Mouse (Mus musculus) CD4-positive helper T cell, adult 2 months (primary cell): ENCODE results near the gene Traf5.
A peak's percentile ranks its signal among the peaks of the same experiment; 100 is the strongest.

ENCODE experiments used
- DNase-seq: peaks from one replicate; pipeline ENCODE4 v3.0.0-alpha.2; 2012; ENCODE audit warnings: low read depth, missing footprints, low spot score

Gene Traf5

GRCm38 (mm10) chr1:192091806-192092772 is at the start of gene Traf5:
Gene Traf5 (minus strand): TSS chr1:192092559.
- peak; percentile 95 for DNase-seq

GRCm38 (mm10) chr1:192140313-192140712 is 48.0 kb upstream of the Traf5 start:
- DNase-seq, result no peak

- peak; percentile 75 for DNase-seq
These were observed 45.9 kb upstream of the Traf5 start, which contains the start of gene Rcor3 for GRCm38 (mm10) chr1:192137926-192138910. Gene Rcor3 (minus strand): TSS chr1:192138062.

- no peak for DNase-seq
These were observed 45.0 kb upstream of the Traf5 start for GRCm38 (mm10) chr1:192137291-192137925.

- DNase-seq, result peak; percentile 73
These were observed 44.4 kb upstream of the Traf5 start for GRCm38 (mm10) chr1:192136561-192137290.

- no peak for DNase-seq
These were observed 37.8 kb upstream of the Traf5 start for GRCm38 (mm10) chr1:192130202-192130601.

GRCm38 (mm10) chr1:192128343-192128742 is 36.0 kb upstream of the Traf5 start:
- DNase-seq, result no peak

GRCm38 (mm10) chr1:192125761-192126160 is 33.4 kb upstream of the Traf5 start:
- no peak for DNase-seq

- DNase-seq, result no peak
These were observed 23.9 kb upstream of the Traf5 start for GRCm38 (mm10) chr1:192116262-192116661.

GRCm38 (mm10) chr1:192115378-192115777 is 23.0 kb upstream of the Traf5 start:
- DNase-seq, result no peak

- no peak for DNase-seq
These were observed 16.8 kb upstream of the Traf5 start for GRCm38 (mm10) chr1:192109169-192109568.

GRCm38 (mm10) chr1:192107352-192107751 is 15.0 kb upstream of the Traf5 start:
- DNase-seq, result peak; percentile 68

GRCm38 (mm10) chr1:192105902-192106389 is 13.6 kb upstream of the Traf5 start:
- peak; percentile 60 for DNase-seq

GRCm38 (mm10) chr1:192104021-192104420 is 11.7 kb upstream of the Traf5 start:
- no peak for DNase-seq

- DNase-seq, result no peak
These were observed 10.8 kb upstream of the Traf5 start for GRCm38 (mm10) chr1:192103176-192103575.

- no peak for DNase-seq
These were observed 9.0 kb upstream of the Traf5 start for GRCm38 (mm10) chr1:192101359-192101758.

GRCm38 (mm10) chr1:192100742-192101141 is 8.4 kb upstream of the Traf5 start:
- no peak for DNase-seq

- no peak for DNase-seq
These were observed 3.3 kb upstream of the Traf5 start for GRCm38 (mm10) chr1:192095626-192096025.

GRCm38 (mm10) chr1:192094451-192095170 is 2.3 kb upstream of the Traf5 start:
- DNase-seq, result peak; percentile 72
